Mouse (Mus musculus): ENCODE measurements around the gene Rab5b.

GRCm38 (mm10) chr10:128728059-128728458, 32.0 kb upstream of the Rab5b start:
- no peak for TF ChIP-seq EP300 (optimal IDR thresholded peaks at IDR 0.05)
- TF ChIP-seq CTCF (IDR thresholded peaks at IDR 0.05; ENCODE audit: low read depth): no peak

Measured in stomach, postnatal 0 days (tissue).